Mouse (Mus musculus): ENCODE measurements around the gene Gm21883. TPM values are rescaled to one million over a fixed set of nuclear protein-coding genes. Genes with fewer than 3 reads are reported as not detected.
"Not testable (repeated sequence)": the region's sequence is repeated elsewhere in the genome, so short reads cannot be mapped to it uniquely, and the experiment has no call there.

Gm21883 gene
- not detected for total RNA-seq (2021)
- long read RNA-seq, experiment 1 = 0 reads
- long read RNA-seq, experiment 2 = 0 reads

GRCm38 (mm10) chrX:31574183-31574582 is at the start of gene Gm21883:
Gm21883 (minus strand) TSS chrX:31574283.
- DNase-seq = not testable (repeated sequence)

- not testable (repeated sequence) for DNase-seq
These were observed 44.7 kb upstream of the Gm21883 start, which contains the start of gene Spin2e for GRCm38 (mm10) chrX:31618820-31619219. Spin2e (minus strand) TSS chrX:31618920.

Other genes with a start within 250 kb of the Gm21883 start
- not detected for gene Btbd35f26, start 237.8 kb downstream of the Gm21883 start, total RNA-seq (2021)
- gene Btbd35f19, start 190.4 kb downstream of the Gm21883 start, total RNA-seq (2021) = not detected
- not detected for gene Spin2e, start 44.6 kb upstream of the Gm21883 start, total RNA-seq (2021)
- not detected for gene Btbd35f25, start 142.9 kb upstream of the Gm21883 start, total RNA-seq (2021)

Measured in gastrocnemius, postnatal 10 days (tissue).